Mouse (Mus musculus): ENCODE measurements around the gene Rcbtb2.

DNA sequence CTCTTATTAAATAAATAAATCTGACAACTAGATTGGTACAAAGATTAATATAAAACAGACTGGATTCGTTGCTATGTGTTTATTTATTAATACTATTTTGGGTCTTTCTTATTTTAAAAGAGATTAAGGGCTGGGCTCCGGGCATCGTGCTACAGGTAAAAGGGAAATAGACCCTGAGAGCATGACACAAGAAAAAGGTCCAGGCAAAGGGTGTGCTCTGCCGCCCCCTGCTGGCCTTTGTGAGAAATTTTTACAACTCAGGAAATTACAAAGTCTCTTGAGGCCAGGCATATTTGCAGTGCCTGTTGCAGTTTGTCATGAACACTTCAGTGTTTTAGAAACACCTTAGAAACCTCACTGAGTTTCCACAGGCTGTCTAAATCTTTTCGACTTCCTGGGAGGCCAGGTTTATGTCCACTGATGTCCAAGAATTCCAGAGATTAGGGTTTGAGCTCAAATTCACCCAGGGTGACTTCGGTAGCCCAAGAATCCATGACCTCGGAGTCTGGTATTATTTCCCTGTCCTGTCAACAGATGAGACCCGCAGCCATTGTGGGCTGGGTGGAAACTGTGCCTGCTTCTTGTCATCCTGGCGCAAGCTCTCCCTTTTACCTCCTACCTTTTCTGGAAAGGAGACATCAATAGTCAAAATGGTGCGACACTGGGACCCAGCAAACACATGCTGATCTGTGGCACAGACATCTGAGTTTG is 24.0 kb upstream of the Rcbtb2 start:
- TF ChIP-seq CTCF (conservative IDR thresholded peaks at IDR 0.05; ENCODE audit: insufficient read depth, insufficient read length, low read depth, low read length) (peak; percentile 83), POLR2A (IDR thresholded peaks at IDR 0.05; ENCODE audit: low read depth, low read length) (no peak)
